Mouse (Mus musculus): ENCODE measurements around the gene Sgk1. TPM values are rescaled to one million over a fixed set of nuclear protein-coding genes. Genes with fewer than 3 reads are reported as not detected.

The Sgk1 gene
- total RNA-seq, 2 experiments from 2014 or later, result 95.0 to 204 TPM

- peak; percentile 43 for DNase-seq
Observed at GRCm38 (mm10) chr10:22000491-22001306, 118.7 kb downstream of the Sgk1 start.

- no peak for DNase-seq
Observed at GRCm38 (mm10) chr10:22001621-22002020, 119.6 kb downstream of the Sgk1 start.

GRCm38 (mm10) chr10:22004763-22005162, 122.8 kb downstream of the Sgk1 start:
- DNase-seq, result no peak

GRCm38 (mm10) chr10:22007160-22007801, 125.3 kb downstream of the Sgk1 start:
- DNase-seq, result no peak

GRCm38 (mm10) chr10:22007802-22008172, 125.8 kb downstream of the Sgk1 start:
- DNase-seq, result peak; percentile 68

GRCm38 (mm10) chr10:22010088-22010818, 128.3 kb downstream of the Sgk1 start:
- peak; percentile 87 for DNase-seq

- no peak for DNase-seq
Observed at GRCm38 (mm10) chr10:22017469-22018159, 135.6 kb downstream of the Sgk1 start.

- DNase-seq, result no peak
Observed at GRCm38 (mm10) chr10:22018618-22019017, 136.6 kb downstream of the Sgk1 start.

GRCm38 (mm10) chr10:22034303-22034702, 152.3 kb downstream of the Sgk1 start:
- peak; percentile 33 for DNase-seq

GRCm38 (mm10) chr10:22036256-22036655, 154.3 kb downstream of the Sgk1 start:
- DNase-seq, result peak; percentile 75

Other genes with a start within 250 kb of the Sgk1 start
- not detected for gene 4930444G20Rik, start 185.9 kb downstream of the Sgk1 start, total RNA-seq (2021)

Measured in adrenal gland, postnatal 10 days (tissue).